Mouse (Mus musculus) embryonic facial prominence, embryonic 10.5 days (tissue): ENCODE results near the gene Hap1. TPM values are rescaled to one million over a fixed set of nuclear protein-coding genes. Genes with fewer than 3 reads are reported as not detected.

ENCODE experiments used
- DNase-seq: peaks from one replicate; pipeline ENCODE4 v3.0.0-alpha.2; 2017; ENCODE audit warnings: low spot score
- H3K27ac ChIP-seq: fragments of 300-500 bp; sonication (generic); replicated peaks from 2 replicates; pipeline ENCODE4 v1.5.1; 2016; ENCODE audit warnings: mild to moderate bottlenecking
- H3K27me3 ChIP-seq: fragments of 300-500 bp; sonication (generic); replicated peaks from 2 replicates; pipeline ENCODE4 v1.6.1; 2016; ENCODE audit warnings: low read depth, mild to moderate bottlenecking; ENCODE audit not compliant: poor library complexity, severe bottlenecking
- H3K36me3 ChIP-seq: fragments of 300-500 bp; sonication (generic); replicated peaks from 2 replicates; pipeline ENCODE4 v1.6.1; 2016; ENCODE audit warnings: mild to moderate bottlenecking, moderate library complexity
- H3K4me1 ChIP-seq: fragments of 300-500 bp; sonication (generic); 2 replicates; pipeline ENCODE4 v1.6.1; 2016
- H3K4me3 ChIP-seq: fragments of 300-500 bp; sonication (generic); 2 replicates; pipeline ENCODE4 v1.5.1; 2016; ENCODE audit warnings: mild to moderate bottlenecking, moderate library complexity
- H3K9me3 ChIP-seq: fragments of 300-500 bp; sonication (generic); 2 replicates; pipeline ENCODE4 v1.6.1; 2016; ENCODE audit warnings: mild to moderate bottlenecking
- WGBS: fragments of 180-500 bp; shearing (Covaris S2); methylation state at CpG from one replicate; pipeline ENCODE4 v1.1.7; 2016; 5-methylcytosine and 5-hydroxymethylcytosine counted together
- polyA plus RNA-seq: library from polyadenylated mRNA; unstranded; fragments of >200 nt; fragmentation: Nextera tagmentation; extraction: Ambion mirVana; gene quantifications from 2 replicates; pipeline ENCODE4 v1.2.1, GENCODE M21; 2016

The Hap1 gene
- polyA plus RNA-seq, 1 experiment from 2014 or later = 14.0 TPM

GRCm38 (mm10) chr11:100297801-100298200 lies 58.1 kb downstream of the Hap1 start:
- Histone ChIP-seq H3K36me3 (no peaks in the 10 kb centered on the region), H3K4me1 (peaks cover 7% of the 10 kb centered on the region), H3K27me3 (peaks cover 3% of the 10 kb centered on the region; the same call in 1 of the 2 replicates), H3K9me3 (no peaks in the 10 kb centered on the region), H3K27ac (no peak overlapping the region), H3K4me3 (peak overlapping the region; percentile 38)
- DNase-seq = no peak
- WGBS = 43% methylated on average over 5 of the region's 5 CpGs

Other genes starting within 250 kb of the Hap1 start
- gene Krt13, start 234.6 kb downstream of the Hap1 start, polyA plus RNA-seq = not detected in 2 replicates
- 2.8 and 8.6 TPM in 2 replicates for gene Krt15, start 220.2 kb downstream of the Hap1 start, polyA plus RNA-seq
- gene Krt19, start 207.5 kb downstream of the Hap1 start, polyA plus RNA-seq = 16.1 and 18.2 TPM in 2 replicates
- gene Krt9, start 162.9 kb downstream of the Hap1 start, polyA plus RNA-seq = not detected in 2 replicates
- gene Krt14, start 148.6 kb downstream of the Hap1 start, polyA plus RNA-seq = 12.0 and 16.1 TPM in 2 replicates
- gene Krt16, start 107.2 kb downstream of the Hap1 start, polyA plus RNA-seq = not detected in 2 replicates
- gene Krt17, start 95.1 kb downstream of the Hap1 start, polyA plus RNA-seq = 0.28 and 0.67 TPM in 2 replicates
- not detected in 2 replicates for gene Krt42, start 86.3 kb downstream of the Hap1 start, polyA plus RNA-seq
- 1,675 and 1,681 TPM in 2 replicates for gene Eif1, start 36.2 kb downstream of the Hap1 start, polyA plus RNA-seq
- gene Gast, start 21.7 kb downstream of the Hap1 start, polyA plus RNA-seq = 0.37 TPM in 1 of 2 replicates, not detected in the other
- 45.8 and 52.6 TPM in 2 replicates for gene Jup, start 41.6 kb upstream of the Hap1 start, polyA plus RNA-seq
- gene P3h4, start 58.7 kb upstream of the Hap1 start, polyA plus RNA-seq = 34.1 and 34.9 TPM in 2 replicates
- gene Fkbp10, start 59.6 kb upstream of the Hap1 start, polyA plus RNA-seq = 61.4 and 67.0 TPM in 2 replicates
- 150 and 156 TPM in 2 replicates for gene Nt5c3b, start 85.7 kb upstream of the Hap1 start, polyA plus RNA-seq
- 0.75 and 0.98 TPM in 2 replicates for gene Klhl10, start 85.8 kb upstream of the Hap1 start, polyA plus RNA-seq
- gene Klhl11, start 116.6 kb upstream of the Hap1 start, polyA plus RNA-seq = 7.4 and 8.5 TPM in 2 replicates
- 291 and 321 TPM in 2 replicates for gene Acly, start 171.9 kb upstream of the Hap1 start, polyA plus RNA-seq
- gene Ttc25, start 189.5 kb upstream of the Hap1 start, polyA plus RNA-seq = 1.4 and 1.7 TPM in 2 replicates
- gene Cnp, start 218.8 kb upstream of the Hap1 start, polyA plus RNA-seq = 21.3 and 25.1 TPM in 2 replicates